Mouse (Mus musculus): ENCODE measurements at regions not wholly inside any gene's neighbourhood (a gene's known extent, or its start where the extent isn't known, plus 50 kb on each side); places are given as distances from the start of the nearest gene placed in this dataset.
A peak's percentile ranks its signal among the peaks of the same experiment; 100 is the strongest.

- no peak for DNase-seq
Observed at GRCm38 (mm10) chr7:98768460-98768859, 65.6 kb downstream of the Thap12 start.

- DNase-seq, result no peak
Observed at GRCm38 (mm10) chr7:98769111-98769734, 65.7 kb upstream of the Wnt11 start.

GRCm38 (mm10) chr7:98770257-98770890, 64.5 kb upstream of the Wnt11 start:
- DNase-seq, result no peak

GRCm38 (mm10) chr7:98771134-98771775, 63.7 kb upstream of the Wnt11 start:
- no peak for DNase-seq

GRCm38 (mm10) chr7:98774597-98774996, 60.3 kb upstream of the Wnt11 start:
- no peak for DNase-seq

- no peak for DNase-seq
Observed at GRCm38 (mm10) chr7:98775031-98775430, 59.9 kb upstream of the Wnt11 start.

- DNase-seq, result no peak
Observed at GRCm38 (mm10) chr7:98777304-98777849, 57.5 kb upstream of the Wnt11 start.

GRCm38 (mm10) chr7:98778929-98779328, 56.0 kb upstream of the Wnt11 start:
- DNase-seq, result peak; percentile 71

GRCm38 (mm10) chr7:98783521-98783920, 51.4 kb upstream of the Wnt11 start:
- no peak for DNase-seq

- DNase-seq, result peak; percentile 44
Observed at GRCm38 (mm10) chr7:98783954-98784353, 51.0 kb upstream of the Wnt11 start.

GRCm38 (mm10) chr7:98784369-98784931, 50.5 kb upstream of the Wnt11 start:
- no peak for DNase-seq

Measured in kidney, adult 9 months (tissue).